Mouse (Mus musculus) bone marrow, adult 2 months (tissue): ENCODE data around the gene Slc16a10. TPM values are rescaled to one million over a fixed set of nuclear protein-coding genes. Genes with fewer than 3 reads are reported as not detected.

Experiments used
- H3K27ac ChIP-seq: fragments of 200-500 bp; 2 replicates; pipeline ENCODE4 v1.5.1; 2012; ENCODE audit warnings: low read depth, mild to moderate bottlenecking, control low read depth, inconsistent platforms, low read length; ENCODE audit not compliant: control insufficient read depth, poor library complexity, insufficient read depth
- H3K4me1 ChIP-seq: fragments of 200-500 bp; 2 replicates; pipeline ENCODE4 v1.6.1; 2011; ENCODE audit warnings: low read length; ENCODE audit not compliant: control insufficient read depth, insufficient read depth
- H3K4me3 ChIP-seq: fragments of 200-500 bp; replicated peaks from 2 replicates; pipeline ENCODE3; 2011; ENCODE audit warnings: mild to moderate bottlenecking, low read depth, low read length, control low read depth; ENCODE audit not compliant: control insufficient read depth
- CTCF ChIP-seq: fragments of 200-500 bp; IDR thresholded peaks from 2 replicates; pipeline ENCODE4 v1.5.1; 2011; ENCODE audit warnings: low read length, control low read depth; ENCODE audit not compliant: control insufficient read depth, insufficient read depth
- POLR2A ChIP-seq: fragments of 200-500 bp; IDR thresholded peaks from 2 replicates; pipeline ENCODE4 v1.6.1; 2011; ENCODE audit warnings: low read depth, mild to moderate bottlenecking, control low read depth, low read length, borderline replicate concordance; ENCODE audit not compliant: control insufficient read depth
- WGBS: fragments of 180-500 bp; shearing (Covaris S2); methylation state at CpG from one replicate; pipeline ENCODE4 v1.1.7; 2018; 5-methylcytosine and 5-hydroxymethylcytosine counted together
- polyA plus RNA-seq: library from polyadenylated mRNA; stranded (reverse); fragments of >200 nt; gene quantifications from 2 replicates; pipeline ENCODE4 v1.2.4, GENCODE M21; 2011; ENCODE audit warnings: low replicate concordance; ENCODE audit not compliant: missing spikeins, insufficient read depth, insufficient read length

Gene Slc16a10
- polyA plus RNA-seq, 1 experiment, result 24.6 TPM

DNA sequence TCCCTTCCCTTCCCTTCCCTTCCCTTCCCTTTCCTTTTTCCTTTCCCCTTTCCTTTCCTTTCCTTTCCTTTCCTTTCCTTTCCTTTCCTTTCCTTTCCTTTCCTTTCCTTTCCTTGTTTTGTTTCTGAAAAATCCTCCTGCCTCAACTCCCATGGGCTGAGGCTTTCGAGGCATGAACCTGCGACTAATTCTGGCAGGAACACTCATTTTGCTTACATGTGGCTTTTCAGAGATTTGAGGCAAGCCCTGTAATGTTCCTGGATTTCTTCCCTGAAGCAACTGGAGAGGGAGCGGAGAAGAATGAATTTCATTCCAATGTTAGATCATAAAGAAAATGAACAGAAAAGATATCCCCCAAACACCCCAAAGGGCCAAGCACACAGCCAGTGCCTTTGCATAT lies 39.9 kb downstream of the Slc16a10 start:
- Histone ChIP-seq H3K27ac (no peak overlapping the region), H3K4me3 (no peak overlapping the region), H3K4me1 (peaks cover 3% of the 10 kb centered on the region)
- TF ChIP-seq CTCF (no peak), POLR2A (no peak)
- WGBS, result 87% methylated on average over 3 of the region's 3 CpGs

DNA sequence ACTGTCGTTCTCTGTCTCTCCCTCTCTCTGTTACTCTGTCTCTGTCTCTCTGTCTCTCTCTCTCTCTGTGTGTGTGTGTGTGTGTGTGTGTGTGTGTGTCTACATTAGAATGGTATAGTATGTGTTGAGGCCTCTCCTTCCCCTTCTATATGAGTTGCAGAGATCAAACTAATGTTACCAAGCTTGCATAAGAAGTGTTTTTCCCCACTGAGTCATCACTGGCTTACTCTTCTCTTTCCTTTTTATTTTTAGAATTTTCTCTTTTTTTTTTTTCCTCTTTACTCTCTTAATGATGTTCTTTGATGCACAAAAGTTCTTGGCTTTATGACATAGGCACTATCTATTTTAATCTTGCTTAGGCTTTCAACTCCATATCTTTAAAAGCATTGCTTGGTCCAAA lies 43.6 kb downstream of the Slc16a10 start:
- TF ChIP-seq CTCF, result no peak
- no peak for TF ChIP-seq POLR2A
- peaks cover 3% of the 10 kb centered on the region for H3K4me1 ChIP-seq
- H3K4me3 ChIP-seq, result no peak overlapping the region
- 77% methylated on average over 1 of the region's 1 CpGs for WGBS
- no peak overlapping the region for H3K27ac ChIP-seq

DNA sequence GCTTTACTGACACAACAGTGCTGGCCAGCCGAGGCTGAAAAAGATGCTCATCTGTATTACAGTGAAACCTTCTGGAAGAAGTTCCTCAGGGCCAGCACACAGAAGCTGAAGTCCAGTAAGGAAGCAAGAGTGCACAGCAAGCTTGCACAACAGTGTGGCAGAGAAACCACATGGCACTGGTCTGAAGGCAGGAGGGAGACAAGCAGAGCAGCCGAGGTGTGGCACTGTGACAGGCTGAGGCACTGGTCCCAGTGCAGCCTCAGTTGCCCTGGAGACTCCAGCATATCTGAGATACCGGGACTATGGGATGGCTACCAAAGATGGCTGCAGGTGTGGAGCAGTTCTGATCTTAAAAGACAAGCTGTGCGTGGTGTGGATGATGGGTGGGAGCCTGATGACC lies 44.5 kb downstream of the Slc16a10 start:
- peaks cover 3% of the 10 kb centered on the region for H3K4me1 ChIP-seq
- 45% methylated on average over 4 of the region's 4 CpGs for WGBS
- peak overlapping the region; percentile 11 for H3K4me3 ChIP-seq
- TF ChIP-seq POLR2A (0 out of 2 replicates have a peak, but pooled peaks have one; percentile 42), CTCF (peak; percentile 14; the same call in 1 of the 2 replicates)
- H3K27ac ChIP-seq, result peak overlapping the region; percentile 55

DNA sequence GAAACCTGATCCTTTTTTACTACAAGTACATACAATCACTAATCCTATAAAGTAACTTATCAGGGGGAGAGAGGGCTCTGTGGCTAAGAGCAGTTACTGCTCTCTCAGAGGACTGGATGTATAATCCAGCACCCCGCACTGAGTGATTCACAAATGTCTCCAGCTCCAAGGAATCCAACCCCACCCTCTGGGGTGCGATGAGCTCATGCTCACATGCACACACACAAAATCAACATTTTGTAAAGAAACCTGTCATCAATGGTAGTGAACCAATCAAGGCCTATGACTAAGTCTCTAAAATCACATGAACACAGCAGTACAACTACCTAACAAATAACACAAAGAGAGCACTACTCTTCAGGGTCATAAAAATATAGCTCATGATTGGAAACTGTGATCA lies 47.3 kb downstream of the Slc16a10 start:
- H3K4me1 ChIP-seq, result peaks cover 6% of the 10 kb centered on the region
- 93% methylated on average over 2 of the region's 2 CpGs for WGBS
- H3K27ac ChIP-seq, result no peak overlapping the region
- H3K4me3 ChIP-seq, result no peak overlapping the region
- TF ChIP-seq CTCF (no peak), POLR2A (no peak)

DNA sequence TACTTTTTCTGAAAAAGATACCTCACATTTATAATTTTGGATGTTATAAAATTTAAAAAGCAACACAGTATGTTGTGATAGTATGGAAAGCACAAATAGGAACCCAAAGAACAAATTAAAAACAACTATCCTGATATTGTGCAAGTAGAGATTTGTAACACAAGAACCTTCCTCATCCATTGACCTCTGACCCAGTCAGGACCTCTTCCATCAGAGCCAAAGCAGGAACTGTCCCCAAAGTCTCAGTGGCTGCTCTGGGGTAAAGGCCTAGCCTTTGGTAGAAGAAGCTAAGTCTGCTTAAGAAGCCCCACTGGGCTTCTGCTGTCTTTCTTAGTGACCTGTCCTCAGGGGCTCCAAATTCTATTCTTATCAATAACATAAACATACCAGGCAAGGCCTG lies 48.5 kb downstream of the Slc16a10 start:
- H3K4me1 ChIP-seq, result peaks cover 6% of the 10 kb centered on the region
- no peak overlapping the region; the same call in 1 of the 2 replicates for H3K27ac ChIP-seq
- no peak overlapping the region for H3K4me3 ChIP-seq
- TF ChIP-seq POLR2A (no peak), CTCF (no peak)

DNA sequence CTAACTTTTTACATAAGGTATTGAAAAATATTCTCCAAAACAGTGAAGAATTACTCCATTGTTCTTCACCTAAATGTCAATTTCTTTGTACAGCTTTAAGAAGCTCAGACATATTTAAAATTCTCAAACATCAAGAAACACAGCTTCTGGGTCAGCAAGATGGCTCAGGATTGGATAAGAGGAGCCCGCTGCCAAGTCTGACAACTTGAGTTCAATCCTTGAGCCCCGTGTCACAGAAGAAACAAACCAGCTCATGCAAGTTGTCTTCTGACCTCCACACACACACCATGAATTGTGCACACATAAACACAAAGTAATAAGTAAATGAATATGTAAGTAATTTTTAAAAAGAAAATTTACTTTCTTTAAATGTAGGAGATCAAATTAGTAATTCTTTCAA lies 50.6 kb downstream of the Slc16a10 start:
- H3K4me1 ChIP-seq, result peaks cover 3% of the 10 kb centered on the region
- no peak overlapping the region for H3K4me3 ChIP-seq
- H3K27ac ChIP-seq, result no peak overlapping the region
- WGBS, result 82% methylated on average over 2 of the region's 2 CpGs
- TF ChIP-seq CTCF (no peak), POLR2A (no peak)

DNA sequence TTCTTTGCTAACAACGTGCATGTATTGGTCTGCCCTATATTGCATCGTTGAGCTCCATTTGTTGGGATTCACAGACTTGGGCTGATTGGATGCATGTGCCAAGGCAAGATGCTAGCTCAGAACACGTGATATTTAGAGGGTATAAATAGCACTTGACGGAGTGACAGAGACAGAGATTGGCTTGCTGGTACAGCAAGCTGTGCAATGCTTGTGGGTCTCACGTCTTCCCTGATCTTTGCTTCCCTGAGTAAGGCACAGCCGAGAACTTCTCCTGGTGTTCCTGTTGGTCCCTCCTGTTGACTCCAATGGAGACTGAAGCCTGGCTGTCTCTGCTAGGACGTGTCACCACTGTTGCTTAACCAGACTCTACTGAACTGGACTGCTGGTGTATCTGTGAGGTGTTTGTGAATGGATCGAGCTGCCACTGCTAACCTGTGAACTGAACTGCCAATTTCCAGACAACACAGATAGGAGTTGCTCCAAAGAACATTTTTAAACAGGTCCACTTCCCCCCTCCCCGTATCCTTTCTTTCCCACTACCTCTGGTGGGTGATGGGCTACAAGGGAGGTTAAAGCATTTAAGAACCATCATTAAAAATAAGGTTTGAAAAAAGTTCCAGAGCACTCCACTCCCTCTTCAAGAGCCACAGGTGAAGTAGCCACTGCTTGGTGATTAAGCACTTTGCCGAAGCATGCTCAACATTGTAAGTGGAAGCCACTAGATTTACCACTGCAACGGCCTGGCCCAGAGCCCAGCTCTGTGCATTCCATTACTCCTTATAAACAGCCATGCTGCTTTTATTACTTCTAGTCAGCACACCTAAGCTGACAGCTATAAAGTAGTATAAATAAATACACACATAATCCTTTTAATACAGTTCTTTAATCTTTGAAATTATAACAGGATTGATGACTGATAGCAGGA lies 51.3 kb downstream of the Slc16a10 start:
- WGBS, result 63% methylated on average over 11 of the region's 11 CpGs
- Histone ChIP-seq H3K27ac (no peak overlapping the region), H3K4me1 (peaks cover 3% of the 10 kb centered on the region), H3K4me3 (no peak overlapping the region)
- TF ChIP-seq POLR2A, result no peak
- TF ChIP-seq CTCF, result no peak

DNA sequence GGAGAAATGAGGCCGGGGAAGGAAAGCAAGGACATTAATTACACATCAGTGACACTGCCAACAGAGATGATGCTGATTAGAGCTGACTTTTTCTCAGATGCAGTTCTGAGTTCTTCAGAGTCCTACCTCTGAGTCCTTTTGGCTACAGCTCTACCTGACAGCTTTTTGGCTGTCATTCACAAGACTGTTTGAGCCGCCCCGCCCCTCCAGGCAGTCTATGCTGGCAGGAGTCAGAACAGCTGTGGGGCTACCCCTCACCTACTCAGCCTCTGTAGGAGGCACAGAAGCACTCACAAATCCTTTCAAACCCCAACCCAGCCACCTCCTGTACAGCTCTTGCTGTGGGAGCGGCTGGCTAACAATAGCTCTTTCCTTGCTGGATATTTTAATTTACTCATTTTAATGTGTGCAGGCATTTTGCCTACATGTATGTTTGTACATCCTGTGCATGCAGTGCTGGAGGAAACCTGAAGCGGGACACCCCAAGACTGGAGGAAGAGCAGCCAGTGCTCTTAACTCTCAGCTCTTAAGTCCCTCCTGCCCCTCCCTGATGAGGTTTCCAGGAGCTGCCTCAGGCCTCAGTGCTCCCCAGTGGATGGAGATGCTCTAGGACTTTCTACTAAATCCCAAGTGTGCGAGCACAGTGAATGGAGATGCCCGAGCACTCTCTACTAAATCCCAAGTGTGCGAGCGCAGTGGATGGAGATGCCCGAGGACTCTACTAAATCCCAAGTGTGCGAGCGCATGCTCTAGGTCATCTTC lies 57.5 kb downstream of the Slc16a10 start:
- no peak overlapping the region for H3K27ac ChIP-seq
- WGBS, result 87% methylated on average over 12 of the region's 12 CpGs
- no peak for TF ChIP-seq POLR2A
- TF ChIP-seq CTCF, result no peak
- no peaks in the 10 kb centered on the region for H3K4me1 ChIP-seq
- no peak overlapping the region for H3K4me3 ChIP-seq
